Mouse (Mus musculus) natural killer cell, adult 2 months (primary cell): ENCODE results near the gene Kcnk5.
A peak's percentile ranks its signal among the peaks of the same experiment; 100 is the strongest.

Source experiments
- DNase-seq, 2 experiments: peaks; one replicate each; pipeline ENCODE4 v3.0.0; 2022; ENCODE audit warnings: low spot score in 2 of 2

Kcnk5 gene

DNA sequence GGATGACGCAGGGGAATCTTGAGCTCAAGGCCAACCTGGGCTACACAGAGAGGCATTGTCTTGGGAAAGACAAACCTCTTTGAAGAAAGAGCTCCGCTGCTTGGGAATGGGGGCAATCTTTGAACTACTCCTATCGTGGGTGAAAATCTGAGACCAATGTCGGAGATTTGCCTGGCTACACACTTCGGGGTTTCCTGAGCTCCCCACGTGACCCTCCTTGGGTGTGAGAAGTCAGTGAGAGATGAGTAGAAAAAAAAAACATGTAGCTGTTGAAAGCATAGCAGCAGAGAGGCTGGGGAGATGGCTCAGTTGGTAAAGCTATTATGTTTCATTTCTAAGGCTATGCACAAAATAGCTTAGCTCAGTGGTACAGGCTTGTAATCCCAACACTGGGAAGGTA, 66.7 kb downstream of the Kcnk5 start:
- DNase-seq: peak; percentile 6 to 32

DNA sequence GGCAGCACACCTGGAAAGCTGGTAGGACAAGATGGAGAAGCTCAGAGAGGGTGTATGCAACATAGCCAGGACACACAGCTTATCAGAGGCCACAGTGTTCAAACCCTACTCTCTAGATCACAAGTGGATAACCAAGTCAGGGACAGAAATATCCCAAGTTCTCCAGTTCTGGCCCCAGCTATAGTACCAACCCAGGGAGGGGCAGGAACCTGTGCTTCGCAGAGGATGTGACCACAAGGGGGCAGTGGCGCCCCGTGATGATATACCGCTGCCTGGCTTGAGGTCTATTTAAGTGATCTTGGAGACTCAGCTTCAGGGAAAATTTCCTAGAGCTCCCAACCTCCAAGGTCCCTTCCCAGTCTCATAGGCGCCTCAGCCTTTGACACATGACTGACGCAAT, 67.6 kb downstream of the Kcnk5 start:
- DNase-seq: peak; percentile 64 to 79

DNA sequence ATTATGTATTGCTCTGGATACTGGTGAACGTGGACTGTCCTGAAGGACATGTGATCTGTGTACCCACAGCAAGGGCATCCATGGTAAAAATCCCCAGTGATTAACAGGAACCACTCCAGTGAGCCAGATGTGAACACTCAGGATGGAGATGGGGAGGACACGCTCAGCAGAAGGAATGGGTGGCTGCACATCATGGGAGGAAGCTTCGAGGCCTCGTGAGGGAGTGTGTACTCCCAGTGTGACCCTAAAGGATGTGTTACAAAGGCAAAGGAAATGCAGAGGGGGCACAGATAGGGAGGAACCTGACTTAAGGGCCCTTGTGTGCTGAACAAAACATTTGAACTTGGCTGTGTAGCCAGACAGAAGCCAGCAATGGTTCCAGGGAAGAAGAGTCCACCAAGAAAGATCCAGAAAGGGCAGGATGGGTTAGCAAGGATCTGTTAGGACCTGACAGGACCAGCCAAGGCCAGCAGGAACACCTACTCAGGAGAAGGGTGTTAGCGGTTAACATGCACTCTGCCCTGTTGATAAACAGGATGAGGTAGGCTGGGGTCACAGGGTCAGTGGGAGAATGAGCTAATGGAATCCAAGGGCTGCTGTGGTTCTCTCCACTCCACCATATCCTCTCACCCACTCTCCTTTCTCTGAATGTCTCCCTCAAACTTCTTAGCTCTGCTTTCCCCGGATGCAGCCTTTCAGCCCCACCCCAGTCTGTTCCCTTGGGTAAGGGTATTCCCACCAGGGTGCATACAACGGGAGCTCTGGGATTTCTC, 68.2 kb downstream of the Kcnk5 start:
- no peak for DNase-seq

DNA sequence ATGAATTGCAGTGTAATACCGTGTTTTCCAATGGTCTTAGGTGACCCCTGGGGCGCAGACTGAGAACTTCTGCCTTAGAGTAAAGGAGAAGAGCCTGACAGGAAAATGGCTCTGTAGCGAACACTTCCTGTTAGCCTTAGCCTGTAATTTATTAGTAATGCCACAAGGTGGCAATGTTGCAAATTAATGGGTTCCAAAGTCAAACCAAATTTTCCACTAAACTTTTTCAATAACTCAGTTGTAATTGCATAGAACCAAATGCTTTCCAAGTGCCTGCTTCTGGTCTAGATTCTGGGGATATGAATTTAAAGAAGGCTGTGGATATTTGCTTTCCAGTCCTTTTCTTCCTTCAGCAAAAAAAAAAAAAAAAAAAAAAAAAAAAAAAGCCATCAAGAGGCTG, 69.4 kb downstream of the Kcnk5 start:
- DNase-seq: no peak

DNA sequence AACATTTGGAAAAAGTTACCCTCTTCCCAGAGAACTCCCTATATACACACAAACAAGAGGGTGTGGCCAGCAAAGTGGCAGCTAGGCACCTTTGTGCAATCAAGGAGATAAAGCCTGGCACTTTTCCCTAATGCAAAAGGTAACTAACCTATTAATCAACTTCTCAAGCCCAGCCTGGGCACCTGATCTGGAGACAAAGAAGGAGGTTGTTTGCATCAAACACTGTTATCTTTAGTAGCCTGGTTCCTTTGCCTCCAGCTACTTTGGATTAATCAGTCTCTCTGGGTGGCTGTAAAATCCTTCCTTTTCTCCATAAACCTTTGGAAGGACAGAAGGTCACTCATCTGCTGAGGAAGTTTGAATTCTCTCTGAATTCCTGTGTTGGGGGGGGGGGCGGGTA, 70.7 kb downstream of the Kcnk5 start:
- DNase-seq: no peak

DNA sequence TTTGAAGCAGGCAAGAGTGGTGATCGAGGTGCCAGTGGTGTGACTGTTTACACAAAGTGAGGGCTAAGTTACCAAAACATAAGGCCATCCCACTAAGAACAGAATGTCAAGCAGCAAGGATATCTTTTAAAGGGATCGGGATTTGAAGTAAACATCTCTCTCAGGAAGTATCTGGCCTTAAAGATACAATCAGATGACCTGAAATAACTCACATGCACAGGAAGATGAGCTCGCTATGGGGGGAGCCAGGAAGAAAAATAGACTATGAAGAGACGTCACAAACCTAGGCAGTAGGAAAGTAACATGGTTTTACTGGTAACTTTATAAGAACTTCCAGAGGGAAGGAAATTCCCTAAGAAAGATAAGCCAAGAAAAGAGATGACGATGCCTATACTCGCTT, 75.3 kb downstream of the Kcnk5 start:
- no peak for DNase-seq

DNA sequence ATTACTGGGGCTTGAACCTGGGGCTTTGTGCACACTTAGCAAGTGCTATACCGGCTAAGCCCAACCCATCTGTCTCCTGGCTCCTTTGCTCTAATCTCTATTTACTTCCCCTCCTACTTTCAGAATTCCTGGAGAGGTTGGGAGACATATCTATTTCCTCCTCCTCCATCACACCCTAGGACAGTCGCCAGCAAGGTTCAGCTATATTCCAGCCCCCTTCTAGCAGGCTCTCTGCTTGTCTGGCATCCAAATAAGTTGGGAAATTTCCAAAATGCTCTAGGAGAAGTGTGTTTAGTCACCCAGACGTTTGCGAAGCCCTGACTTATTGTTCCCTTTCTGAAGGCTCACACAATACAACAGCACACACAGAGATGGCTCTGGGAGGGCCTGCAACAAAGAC, 78.4 kb downstream of the Kcnk5 start:
- DNase-seq: no peak

DNA sequence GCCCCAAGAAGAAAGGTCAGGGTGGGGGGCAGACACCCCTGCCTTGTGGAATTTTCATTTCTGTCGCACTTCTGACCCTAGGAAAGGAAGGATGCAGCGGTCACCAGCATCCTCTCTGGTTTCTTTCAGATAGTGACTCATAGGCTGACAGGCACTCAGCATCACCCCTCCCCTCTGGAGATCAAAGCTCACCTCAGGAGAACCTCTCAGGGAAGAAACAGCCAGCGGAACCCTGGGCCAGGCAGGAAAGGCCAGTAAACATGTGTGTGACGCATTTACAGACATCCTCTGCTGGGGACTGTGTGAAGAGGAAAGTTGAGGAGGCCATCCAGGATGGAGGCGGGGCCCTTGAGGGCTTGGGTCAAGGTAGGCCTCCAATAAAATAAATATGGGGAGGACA, 83.5 kb downstream of the Kcnk5 start:
- DNase-seq: no peak

DNA sequence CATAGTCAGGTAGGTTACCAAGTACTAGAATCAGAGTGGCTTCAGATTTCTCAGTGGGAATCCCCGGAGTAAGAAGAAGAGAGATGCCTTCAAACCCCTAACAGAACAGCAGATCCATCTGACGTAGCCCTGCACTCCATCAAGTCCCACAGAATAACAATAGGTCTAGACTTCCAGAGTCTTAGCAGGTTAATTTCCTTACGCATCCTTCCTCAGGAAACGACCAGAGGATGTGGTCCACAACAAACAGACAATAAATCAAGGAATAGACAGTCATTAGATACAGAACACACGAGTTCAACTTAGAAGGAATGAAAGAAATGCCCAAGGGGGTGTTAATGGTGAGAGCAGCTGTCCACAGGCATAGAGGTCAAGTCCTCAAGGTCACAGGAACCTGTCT, 86.7 kb downstream of the Kcnk5 start:
- no peak for DNase-seq

DNA sequence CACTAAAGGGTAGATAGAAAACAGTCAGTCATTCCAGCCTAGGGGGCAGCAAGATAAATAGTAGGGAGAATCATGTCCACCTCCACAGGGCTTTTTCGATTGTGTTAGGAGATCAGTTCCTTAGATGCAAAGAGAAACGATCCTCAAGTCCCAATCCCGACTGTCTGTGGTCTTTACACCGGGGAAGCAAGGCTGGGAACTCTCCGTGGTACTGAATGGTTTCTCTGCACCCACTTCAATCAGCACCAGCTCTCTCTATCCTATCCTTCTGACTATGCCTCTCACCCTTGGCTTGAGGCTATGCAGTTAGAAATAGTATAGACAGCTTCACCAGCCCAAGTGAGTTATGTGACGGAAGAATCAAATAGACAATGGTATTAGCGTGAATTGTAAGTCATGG, 88.1 kb downstream of the Kcnk5 start:
- DNase-seq: no peak
